Mouse (Mus musculus) adrenal gland, postnatal 10 days (tissue): ENCODE results near the gene Smarcd1. TPM values are rescaled to one million over a fixed set of nuclear protein-coding genes. Genes with fewer than 3 reads are reported as not detected.

Experiments used
- DNase-seq: peaks from one replicate; pipeline ENCODE4 v3.0.0; 2021; ENCODE audit warnings: mixed read lengths
- long read RNA-seq, 2 experiments: library from polyadenylated mRNA; stranded (forward); transcript quantifications; one replicate each; pipeline ENCODE4 v2.0.0; 2021
- total RNA-seq, 2 experiments: library from RNA; stranded (reverse); gene quantifications; 2 replicates each; pipeline ENCODE4 v1.2.3; 2021

The Smarcd1 gene
- 10 to 100 TPM; 47.1 to 49.6 TPM for total RNA-seq
- long read RNA-seq, experiment 1, transcript Smarcd1-201 (13 exons, 3,307 nt) = major isoform, 5 of 26 reads
- long read RNA-seq, experiment 1, partial matches to known transcripts = 20 of 26 reads
- long read RNA-seq, experiment 1, other reads (novel, unspliced or antisense) = 1 of 26 reads
- long read RNA-seq, experiment 2, transcript Smarcd1-201 (13 exons, 3,307 nt) = major isoform, 25 of 38 reads
- long read RNA-seq, experiment 2, partial matches to known transcripts = 12 of 38 reads
- long read RNA-seq, experiment 2, other reads (novel, unspliced or antisense) = 1 of 38 reads

GRCm38 (mm10) chr15:99701999-99702900 is at the start of gene Smarcd1:
Smarcd1 (plus strand) TSS chr15:99702129.
- peak; percentile 98 for DNase-seq

- no peak for DNase-seq
Observed at GRCm38 (mm10) chr15:99653291-99653690, 48.6 kb upstream of the Smarcd1 start.

GRCm38 (mm10) chr15:99653876-99654275 is 48.1 kb upstream of the Smarcd1 start:
- DNase-seq = no peak

- no peak for DNase-seq
Observed at GRCm38 (mm10) chr15:99655956-99656355, 46.0 kb upstream of the Smarcd1 start.

- DNase-seq = no peak
Observed at GRCm38 (mm10) chr15:99658437-99658836, 43.5 kb upstream of the Smarcd1 start.

- no peak for DNase-seq
Observed at GRCm38 (mm10) chr15:99661121-99661830, 40.7 kb upstream of the Smarcd1 start.

- DNase-seq = no peak
Observed at GRCm38 (mm10) chr15:99662371-99662770, 39.6 kb upstream of the Smarcd1 start.

GRCm38 (mm10) chr15:99663964-99664599 is 37.8 kb upstream of the Smarcd1 start:
- DNase-seq = no peak

- DNase-seq = peak; percentile 74
Observed at GRCm38 (mm10) chr15:99664600-99665451, 37.1 kb upstream of the Smarcd1 start.

GRCm38 (mm10) chr15:99667544-99667943 is 34.4 kb upstream of the Smarcd1 start:
- DNase-seq = no peak

- peak; percentile 87 for DNase-seq
Observed at GRCm38 (mm10) chr15:99668881-99669280, 33.0 kb upstream of the Smarcd1 start.

GRCm38 (mm10) chr15:99669392-99669791 is 32.5 kb upstream of the Smarcd1 start:
- no peak for DNase-seq

- DNase-seq = peak; percentile 83
Observed at GRCm38 (mm10) chr15:99670154-99670821, 31.6 kb upstream of the Smarcd1 start, which contains the start of gene Asic1. Asic1 (plus strand) TSS chr15:99670368.

GRCm38 (mm10) chr15:99670964-99671670 is 30.8 kb upstream of the Smarcd1 start:
- DNase-seq = no peak

GRCm38 (mm10) chr15:99671783-99672182 is 30.1 kb upstream of the Smarcd1 start:
- DNase-seq = no peak

- no peak for DNase-seq
Observed at GRCm38 (mm10) chr15:99674866-99675265, 27.1 kb upstream of the Smarcd1 start.

GRCm38 (mm10) chr15:99677089-99677488 is 24.8 kb upstream of the Smarcd1 start:
- DNase-seq = no peak

- DNase-seq = peak; percentile 57
Observed at GRCm38 (mm10) chr15:99678063-99678800, 23.7 kb upstream of the Smarcd1 start.

GRCm38 (mm10) chr15:99679008-99679407 is 22.9 kb upstream of the Smarcd1 start:
- DNase-seq = no peak
